Mouse (Mus musculus): Measurements from ENCODE around the gene Cd6.

Cd6 gene

DNA sequence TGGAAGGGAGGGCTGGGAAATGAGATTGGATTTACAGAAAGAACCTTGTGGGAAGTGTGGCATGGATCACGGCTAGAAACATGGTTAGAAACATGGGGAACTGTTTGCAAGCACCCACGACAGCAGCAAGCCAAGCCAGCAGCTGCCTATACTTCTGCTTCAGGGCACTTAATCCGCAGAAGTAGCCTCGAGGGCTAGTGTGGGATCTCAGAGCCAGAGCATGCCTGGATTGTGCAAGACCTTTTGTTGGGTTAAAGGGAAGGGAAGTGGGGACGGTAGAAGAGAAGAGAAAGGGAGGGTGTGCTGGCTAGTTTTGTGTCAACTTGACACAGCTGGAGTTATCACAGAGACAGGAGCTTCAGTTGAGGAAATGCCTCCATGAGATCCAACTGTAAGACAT is 26.1 kb downstream of the Cd6 start:
- DNase-seq (ENCODE audit: low read depth, low spot score) = no peak

GRCm38 (mm10) chr19:10801906-10802305 is 28.0 kb downstream of the Cd6 start:
- DNase-seq (ENCODE audit: low read depth, low spot score) = no peak

- DNase-seq (ENCODE audit: low read depth, low spot score) = no peak
Measured at GRCm38 (mm10) chr19:10801070-10801469, 28.8 kb downstream of the Cd6 start.

GRCm38 (mm10) chr19:10799155-10799554 is 30.7 kb downstream of the Cd6 start:
- no peak for DNase-seq (ENCODE audit: low read depth, low spot score)

DNA sequence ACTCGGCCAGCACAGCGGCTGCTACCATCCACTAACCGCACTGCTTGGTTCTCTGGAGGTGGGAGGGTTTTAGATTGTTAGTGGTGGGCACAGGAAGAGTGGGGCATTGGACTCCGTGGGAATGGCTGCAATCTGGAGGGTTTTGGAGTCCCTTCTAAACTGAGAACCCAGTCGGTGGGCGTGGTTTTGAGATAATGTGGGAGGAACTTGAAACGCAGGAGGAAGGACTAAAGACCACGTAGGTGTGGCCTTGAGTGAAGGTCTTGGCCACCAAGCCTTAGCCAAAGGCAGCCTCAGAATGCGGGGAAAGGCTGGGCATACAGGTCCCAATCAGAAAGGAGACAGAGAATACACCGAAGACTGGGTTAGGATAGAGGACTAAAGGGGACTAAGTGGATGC is 31.3 kb downstream of the Cd6 start:
- DNase-seq (ENCODE audit: low read depth, low spot score) = no peak

- DNase-seq (ENCODE audit: low read depth, low spot score) = no peak
Measured at GRCm38 (mm10) chr19:10794916-10795315, 34.9 kb downstream of the Cd6 start.

DNA sequence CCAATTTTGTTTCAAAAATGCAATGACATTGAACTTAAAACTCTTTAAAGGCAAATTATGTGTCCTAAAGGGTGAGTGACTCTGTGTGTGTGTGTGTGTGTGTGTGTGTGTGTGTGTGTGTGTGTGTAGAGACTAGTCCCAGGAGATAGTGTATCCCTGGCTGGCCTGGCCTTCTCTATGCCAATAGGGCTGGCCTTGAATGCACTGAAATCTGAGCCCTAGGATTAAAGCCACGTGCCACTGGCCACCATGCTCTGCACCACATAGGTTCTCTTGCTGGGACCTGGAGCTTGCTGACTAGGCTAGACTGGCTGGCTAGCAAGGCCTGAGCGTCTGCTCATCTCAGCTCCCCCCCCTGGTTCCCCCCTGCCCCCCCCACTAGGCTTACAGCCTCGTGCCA is 36.8 kb downstream of the Cd6 start:
- DNase-seq (ENCODE audit: low read depth, low spot score) = peak; percentile 92

DNA sequence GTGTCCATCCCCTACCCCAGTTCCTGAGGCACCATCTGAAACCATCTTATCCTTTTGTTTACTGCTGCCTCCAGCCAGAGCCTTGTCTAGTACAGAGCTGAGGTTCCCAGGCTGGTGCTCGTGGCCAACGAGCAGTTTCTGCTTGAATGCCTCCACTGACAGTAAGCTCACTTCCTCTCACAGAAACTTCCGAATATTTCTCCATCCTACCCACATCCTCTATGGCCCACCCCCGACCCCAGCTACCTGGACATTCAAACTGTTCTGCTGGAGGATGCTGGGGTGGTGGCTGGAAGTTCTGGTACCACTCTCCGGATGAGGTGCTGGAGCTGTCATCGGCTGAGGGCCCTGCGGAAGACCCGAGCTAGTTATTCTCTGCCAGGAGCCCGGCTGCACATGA is 39.5 kb downstream of the Cd6 start:
- DNase-seq (ENCODE audit: low read depth, low spot score) = no peak

DNA sequence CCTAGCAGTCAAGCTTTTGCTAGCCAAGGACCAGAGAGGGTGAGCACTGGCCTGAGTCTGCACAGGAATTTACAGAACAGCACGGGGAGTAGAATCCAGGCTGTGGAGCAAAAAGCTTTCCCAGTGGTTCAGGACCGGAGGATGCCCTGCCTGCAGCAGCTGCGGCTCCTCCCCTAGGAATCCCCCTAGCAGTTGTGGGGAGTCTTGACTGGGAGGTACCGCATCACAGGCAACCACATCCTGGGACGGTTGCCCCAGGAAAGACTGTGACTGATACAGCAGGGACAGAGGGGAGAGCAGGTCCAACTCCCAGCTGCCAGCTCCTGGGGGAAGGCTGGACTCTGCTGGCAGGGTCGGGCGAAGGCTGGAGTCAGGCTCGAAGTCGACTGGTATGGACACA is 41.6 kb downstream of the Cd6 start:
- DNase-seq (ENCODE audit: low read depth, low spot score) = no peak

GRCm38 (mm10) chr19:10787406-10787805 is 42.5 kb downstream of the Cd6 start:
- no peak for DNase-seq (ENCODE audit: low read depth, low spot score)

DNA sequence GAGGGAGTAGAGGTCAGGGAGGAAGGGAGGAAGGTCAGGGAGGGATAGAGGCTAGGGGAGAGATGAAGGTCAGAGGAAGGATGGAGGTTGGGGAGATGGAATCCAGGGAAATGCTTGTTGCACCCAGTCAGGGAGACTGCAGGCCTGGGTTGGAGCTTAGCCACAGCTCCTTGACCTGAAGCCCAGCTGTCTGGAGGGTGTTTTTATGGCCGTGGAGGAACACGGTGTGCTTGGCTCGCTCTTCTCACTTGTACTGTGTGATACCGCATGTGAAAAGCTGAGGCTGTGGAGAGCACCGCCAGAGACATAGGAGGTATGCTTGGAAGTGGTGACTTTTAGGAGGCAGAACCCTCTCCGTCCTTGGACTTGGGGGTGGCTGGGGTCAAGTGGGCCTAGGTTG is 43.1 kb downstream of the Cd6 start:
- peak; percentile 87 for DNase-seq (ENCODE audit: low read depth, low spot score)

- DNase-seq (ENCODE audit: low read depth, low spot score) = no peak
Measured at GRCm38 (mm10) chr19:10784796-10785459, 44.9 kb downstream of the Cd6 start.

DNA sequence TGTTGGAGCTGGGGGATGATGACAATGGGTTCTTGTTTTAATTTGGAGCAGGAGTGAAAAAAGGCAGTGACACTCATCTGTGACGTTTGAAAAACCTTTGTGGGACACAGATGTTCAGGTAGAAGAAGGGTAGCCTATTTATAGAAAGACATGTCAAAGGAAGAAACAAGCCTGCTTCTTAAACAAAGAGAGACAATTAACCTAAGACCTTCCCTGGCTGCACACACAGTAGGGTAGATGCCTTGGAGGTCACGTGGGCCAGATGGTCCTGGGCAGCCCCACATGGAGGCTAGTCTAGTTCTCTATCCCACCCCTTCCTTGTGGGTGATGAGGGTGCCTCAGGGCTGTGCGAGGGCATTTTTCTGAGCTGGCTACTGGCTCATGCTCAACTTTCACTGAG is 45.8 kb downstream of the Cd6 start:
- DNase-seq (ENCODE audit: low read depth, low spot score) = no peak

DNA sequence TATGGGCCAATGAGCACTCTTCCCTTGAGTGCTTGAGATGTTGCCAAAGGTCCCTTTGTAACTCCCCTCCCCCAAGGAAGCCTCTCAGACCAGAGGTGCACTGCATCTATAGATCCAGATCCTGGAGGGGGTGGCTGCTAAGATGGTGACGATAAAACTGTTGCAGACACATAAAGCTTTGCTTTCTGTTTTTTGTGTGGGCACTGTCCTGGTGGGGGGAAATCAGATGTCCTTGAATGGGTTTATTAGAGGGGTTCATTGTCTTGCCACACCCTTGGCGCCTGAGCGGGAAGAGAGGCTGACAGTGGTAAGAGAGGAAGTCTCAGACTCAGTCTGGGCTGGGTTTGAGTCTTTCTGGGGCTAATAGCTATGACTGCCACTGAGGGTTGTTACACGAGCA is 46.7 kb downstream of the Cd6 start:
- no peak for DNase-seq (ENCODE audit: low read depth, low spot score)

GRCm38 (mm10) chr19:10781641-10782040 is 48.2 kb downstream of the Cd6 start:
- DNase-seq (ENCODE audit: low read depth, low spot score) = no peak

DNA sequence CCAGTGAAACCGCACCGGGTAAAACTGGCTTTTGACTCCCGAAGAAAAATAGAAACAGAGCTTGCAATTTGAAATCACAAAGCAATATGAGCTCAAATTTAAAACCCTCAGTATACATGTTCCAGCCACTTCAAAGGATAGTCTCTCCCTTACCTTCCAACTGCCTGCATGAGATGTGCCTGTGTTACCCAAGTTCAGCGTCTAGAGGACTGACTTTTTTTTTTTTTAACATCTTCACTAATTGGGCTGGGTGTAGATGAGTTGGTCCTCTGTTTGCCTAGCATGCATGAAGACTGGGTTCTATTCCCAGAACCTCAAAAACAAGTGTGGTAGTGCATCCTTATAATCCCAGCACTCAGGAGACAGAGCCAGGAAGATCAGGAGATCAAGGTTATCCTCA is 53.0 kb downstream of the Cd6 start:
- no peak for DNase-seq (ENCODE audit: low read depth, low spot score)

DNA sequence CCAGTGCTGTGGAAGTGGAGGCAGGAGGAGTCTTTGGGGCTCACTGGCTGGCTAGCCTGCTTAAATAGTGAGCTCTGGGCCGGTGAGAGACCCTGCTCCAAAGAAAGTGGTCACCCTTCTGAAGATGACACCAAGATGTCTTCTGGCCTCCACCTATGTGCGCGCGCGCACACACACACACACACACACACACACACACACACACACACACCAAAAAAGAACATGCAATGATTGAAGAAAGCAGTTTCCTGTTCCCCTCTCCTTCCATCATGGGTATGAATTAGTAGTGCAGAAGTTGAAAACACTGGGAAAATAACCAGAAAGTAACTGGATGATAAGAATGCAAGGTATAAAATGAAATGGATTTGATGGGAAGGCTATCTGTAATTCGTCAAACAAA is 55.7 kb downstream of the Cd6 start:
- DNase-seq (ENCODE audit: low read depth, low spot score) = no peak

GRCm38 (mm10) chr19:10773384-10773783 is 56.5 kb downstream of the Cd6 start:
- DNase-seq (ENCODE audit: low read depth, low spot score) = no peak

DNA sequence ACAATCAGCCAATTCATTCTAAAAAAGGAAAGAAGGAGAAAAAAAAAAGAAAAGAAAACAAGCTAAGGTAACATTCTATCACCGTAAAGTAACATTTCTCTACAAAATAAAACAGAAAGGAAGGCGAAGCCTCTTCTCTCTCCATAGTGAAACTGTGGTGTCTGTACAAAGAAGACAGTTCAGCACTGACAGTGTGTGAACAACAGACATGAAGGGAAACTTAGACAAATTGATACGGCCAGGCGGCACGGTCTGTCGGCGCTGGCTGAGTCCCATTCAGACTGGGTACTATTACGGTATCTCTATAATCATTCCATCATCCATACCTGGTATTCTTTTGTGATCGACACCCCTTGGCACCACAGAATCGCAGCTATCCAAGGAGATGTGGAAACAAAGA is 57.0 kb downstream of the Cd6 start:
- DNase-seq (ENCODE audit: low read depth, low spot score) = no peak

DNA sequence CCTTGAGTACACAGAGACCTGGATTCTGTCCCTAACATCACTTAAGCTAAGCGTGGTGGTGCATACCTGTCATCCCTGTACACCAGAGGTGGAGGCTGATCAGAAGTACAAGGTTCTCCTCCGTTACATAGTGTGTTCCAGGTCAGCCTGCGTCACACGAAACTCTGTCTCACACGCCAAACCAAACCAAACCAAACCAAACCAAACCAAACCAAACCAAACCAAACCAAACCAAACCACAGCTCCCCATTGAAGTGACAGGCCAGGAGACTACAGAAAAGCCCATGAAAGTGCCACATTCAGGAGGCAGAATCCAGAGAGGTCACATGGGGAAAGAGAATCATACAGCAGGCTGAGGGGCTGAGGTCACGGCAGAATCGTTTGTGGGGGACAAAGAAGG is 57.9 kb downstream of the Cd6 start:
- DNase-seq (ENCODE audit: low read depth, low spot score) = no peak

- no peak for DNase-seq (ENCODE audit: low read depth, low spot score)
Measured at GRCm38 (mm10) chr19:10769429-10770195, 60.2 kb downstream of the Cd6 start.

- no peak for DNase-seq (ENCODE audit: low read depth, low spot score)
Measured at GRCm38 (mm10) chr19:10768694-10769428, 61.0 kb downstream of the Cd6 start.

- no peak for DNase-seq (ENCODE audit: low read depth, low spot score)
Measured at GRCm38 (mm10) chr19:10767631-10768030, 62.2 kb downstream of the Cd6 start.
